Comparison of ENCODE assay signal across 12 mouse cellular contexts in the genomic region with DNA sequence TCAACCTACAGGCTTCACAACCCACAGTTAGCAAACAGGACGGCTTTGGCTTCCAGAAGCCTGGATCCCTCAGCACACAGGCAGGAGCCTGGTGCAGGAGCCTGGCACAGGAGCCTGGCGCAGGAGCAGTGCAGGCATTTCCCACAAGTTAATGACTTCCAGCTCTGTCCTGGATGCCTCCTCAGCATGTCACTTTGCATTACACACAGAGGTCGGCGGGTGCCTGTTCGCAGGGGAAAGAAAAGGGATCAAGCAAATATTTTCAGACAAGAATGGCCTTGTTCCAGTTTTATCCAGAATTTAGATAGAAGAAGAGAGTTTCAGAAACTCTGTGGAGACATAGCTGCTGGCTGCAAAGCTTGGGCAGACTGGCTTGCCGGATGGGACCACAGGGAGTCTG. TPM values are rescaled to one million over a fixed set of nuclear protein-coding genes. Genes with fewer than 3 reads are reported as not detected.
"Had no signal": no experiment of that assay in that cellular context is flagged by ENCODE, and none has a peak within 500 bp of the region (broad histone marks: within the 10 kb centered on the region; RNA-seq: fewer than 3 reads in every experiment).

No protein-coding gene starts in this region.

- H3K9me3 ChIP-seq: limb, embryonic 12.5 days; liver, embryonic 13.5 days; lung, embryonic 15.5 days; midbrain, embryonic 10.5 days had no signal

- ATAC-seq: liver, postnatal 0 days; midbrain, embryonic 16.5 days had no signal

- H3K4me3 ChIP-seq: layer of hippocampus, adult 2 months; limb, embryonic 12.5 days; liver, embryonic 13.5 days; lung, embryonic 15.5 days; midbrain, embryonic 10.5 days had no signal

- H3K9ac ChIP-seq: limb, embryonic 12.5 days; liver, embryonic 13.5 days; liver, postnatal 0 days; lung, embryonic 15.5 days had no signal

- H3K36me3 ChIP-seq: limb, embryonic 12.5 days; liver, embryonic 13.5 days; lung, embryonic 15.5 days; midbrain, embryonic 10.5 days had no signal

- H3K4me1 ChIP-seq: liver, embryonic 13.5 days; lung, embryonic 15.5 days had no signal

- DNase-seq: liver; liver, embryonic 13.5 days; liver, postnatal 0 days; lung, postnatal 36 days; thymus, postnatal 4 days had no signal

- H3K4me2 ChIP-seq: limb, embryonic 12.5 days; liver, embryonic 13.5 days; lung, embryonic 15.5 days had no signal

- H3K27ac ChIP-seq: layer of hippocampus, adult 2 months; limb, embryonic 12.5 days; liver, embryonic 13.5 days; lung, embryonic 15.5 days; midbrain, embryonic 10.5 days; stomach, postnatal 0 days had no signal

- H3K27me3 ChIP-seq: limb, embryonic 12.5 days; liver, embryonic 13.5 days; lung, embryonic 15.5 days had no signal

RNA-seq across cellular contexts. Expression of gene Trpc7, which starts 33.8 kb away (rescaled TPM):
- total RNA-seq: megakaryocyte progenitor cell, adult 5-6 weeks had no signal
- polyA plus RNA-seq: limb, embryonic 12.5 days; liver, embryonic 13.5 days; liver, postnatal 0 days; midbrain, embryonic 10.5 days had no signal
